Mouse (Mus musculus) cortical plate, adult 2 months (tissue): ENCODE results near the gene Fosl2.

Experiments used
- CTCF ChIP-seq: fragments of 200-500 bp; IDR thresholded peaks from 2 replicates; pipeline ENCODE4 v1.5.1; 2011; ENCODE audit warnings: mild to moderate bottlenecking, control low read depth, low read length; ENCODE audit not compliant: insufficient read depth; ENCODE audit errors: extremely low read depth
- POLR2A ChIP-seq: fragments of 200-500 bp; IDR thresholded peaks from 2 replicates; pipeline ENCODE4 v1.6.1; 2011; ENCODE audit warnings: mild to moderate bottlenecking, low read length, control low read depth; ENCODE audit not compliant: insufficient read depth; ENCODE audit errors: extremely low read depth

DNA sequence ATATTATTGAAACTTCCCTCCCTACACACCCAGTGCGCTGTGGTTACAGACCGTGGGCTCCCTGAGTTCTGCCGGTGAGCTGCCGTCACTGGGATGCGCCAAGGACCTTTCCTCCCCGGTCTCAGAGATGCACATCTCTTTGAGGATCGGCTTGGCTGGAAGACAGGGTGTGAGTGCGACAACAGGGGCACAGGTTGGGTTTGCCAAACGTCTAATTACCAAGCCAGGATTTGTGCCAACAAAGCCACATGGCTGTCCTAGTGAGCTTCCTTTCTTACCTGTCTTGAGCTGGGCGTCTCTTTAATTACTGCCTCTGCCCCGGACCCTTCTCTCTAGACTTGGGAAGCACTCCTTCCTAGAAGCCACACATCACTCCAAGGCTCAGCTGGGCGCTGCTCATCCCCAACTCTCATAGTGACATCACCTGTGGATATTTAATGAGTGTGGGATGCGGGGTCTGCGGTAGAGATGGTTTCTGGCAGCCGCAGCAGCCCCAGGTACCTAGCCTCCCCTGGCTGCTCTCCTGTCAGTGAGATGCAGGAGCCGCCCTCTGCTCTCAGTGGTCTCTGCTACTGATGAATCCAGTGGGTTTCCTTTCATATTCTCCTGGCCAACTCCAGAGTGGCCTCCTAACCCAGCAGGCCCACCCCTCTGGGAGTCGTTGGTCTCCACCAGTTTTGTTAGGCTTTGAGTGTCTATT lies 18.3 kb downstream of the Fosl2 start:
- no peak for TF ChIP-seq CTCF
- no peak for TF ChIP-seq POLR2A
